Mouse (Mus musculus): ENCODE data around the gene Ece1.

The Ece1 gene

DNA sequence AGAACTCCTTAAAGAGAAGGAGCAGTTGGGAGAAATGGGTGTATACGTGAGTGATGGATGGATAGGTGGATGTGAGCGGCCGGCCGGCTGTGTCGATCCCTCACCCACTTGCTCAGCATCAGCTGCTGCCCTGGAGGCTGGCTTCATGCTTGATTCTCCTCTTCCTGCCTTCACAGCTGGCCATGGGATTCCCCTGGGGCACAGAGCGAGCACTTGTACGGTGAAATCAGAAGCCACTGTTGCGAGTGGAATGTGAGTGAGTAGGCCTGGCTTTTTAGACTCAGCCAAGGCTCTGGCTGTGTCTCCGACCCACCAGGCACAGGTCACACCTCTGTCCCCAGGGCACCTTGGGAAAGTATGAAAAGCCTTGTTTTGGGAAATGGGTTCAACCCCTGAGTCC, 20.6 kb downstream of the Ece1 start:
- DNase-seq (ENCODE audit: low spot score): no peak

DNA sequence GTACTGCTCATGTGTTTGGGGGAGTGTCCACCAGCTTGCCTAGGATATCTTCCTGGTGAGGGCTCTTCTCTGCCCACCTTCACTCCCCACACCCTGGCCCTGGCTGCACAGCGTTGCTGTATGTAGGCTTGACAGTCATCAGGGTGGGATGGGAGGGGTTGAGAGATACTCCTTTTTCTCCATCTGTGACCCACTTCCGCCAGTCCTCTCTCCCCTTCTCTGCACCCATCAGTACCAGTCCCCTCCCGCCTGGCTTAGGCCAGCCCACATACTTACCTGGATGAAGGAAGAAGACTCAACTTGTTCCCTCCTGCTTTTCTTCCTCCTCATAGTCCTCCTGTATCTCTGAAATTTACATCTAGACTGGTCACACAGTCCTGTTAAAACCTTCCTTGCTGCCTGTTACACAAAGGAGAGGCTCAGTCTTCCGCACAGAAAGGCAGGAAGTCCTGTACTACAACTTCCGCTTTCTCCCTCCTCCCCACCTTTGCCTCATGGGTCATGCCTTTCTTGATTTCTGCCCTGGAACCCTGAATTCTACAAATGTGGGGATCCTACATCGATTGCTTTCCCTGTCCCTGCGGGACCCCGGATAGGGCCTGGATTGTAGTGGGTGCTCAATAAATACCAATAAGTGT, 21.6 kb downstream of the Ece1 start:
- DNase-seq (ENCODE audit: low spot score): no peak

- DNase-seq (ENCODE audit: low spot score): no peak
These were observed 25.4 kb downstream of the Ece1 start for GRCm38 (mm10) chr4:137887337-137887992.

GRCm38 (mm10) chr4:137887993-137888388, 26.0 kb downstream of the Ece1 start:
- no peak for DNase-seq (ENCODE audit: low spot score)

GRCm38 (mm10) chr4:137890596-137890995, 28.6 kb downstream of the Ece1 start:
- no peak for DNase-seq (ENCODE audit: low spot score)

- no peak for DNase-seq (ENCODE audit: low spot score)
These were observed 29.6 kb downstream of the Ece1 start for GRCm38 (mm10) chr4:137891553-137892145.

GRCm38 (mm10) chr4:137892713-137893242, 30.7 kb downstream of the Ece1 start:
- DNase-seq (ENCODE audit: low spot score): no peak

DNA sequence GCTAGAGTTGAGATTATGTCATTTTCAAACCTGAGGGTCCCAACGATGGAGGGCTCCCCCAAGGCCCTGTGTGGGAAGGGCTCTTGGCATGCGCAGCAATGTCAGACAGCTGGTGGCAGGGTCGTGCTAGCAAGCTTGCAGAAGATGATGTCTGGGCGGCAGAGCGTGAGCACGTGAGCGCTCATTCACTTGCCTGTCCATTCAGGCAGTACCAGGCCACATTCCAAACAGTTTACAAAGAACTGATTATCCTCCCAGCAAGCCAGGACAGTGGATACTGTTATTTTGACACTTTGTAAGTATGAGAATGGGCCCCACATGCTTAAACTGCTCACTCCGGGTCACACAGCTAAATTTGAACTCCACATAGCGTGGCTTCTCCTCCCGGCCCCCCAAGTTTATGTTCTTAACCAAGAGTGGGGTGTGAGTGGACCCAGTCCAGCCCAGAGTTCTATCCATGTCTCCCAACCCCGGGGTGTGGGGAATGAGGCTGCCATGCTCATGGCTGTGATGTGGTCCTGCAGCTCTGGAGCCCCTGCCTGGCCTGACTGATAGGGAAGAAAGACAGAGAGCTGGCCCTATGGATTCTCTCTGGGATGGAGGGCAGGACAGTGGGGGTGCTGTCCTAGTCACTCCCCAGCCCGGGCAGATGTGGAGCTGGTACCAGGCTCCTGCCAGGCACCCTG, 34.7 kb downstream of the Ece1 start:
- DNase-seq (ENCODE audit: low spot score): no peak

DNA sequence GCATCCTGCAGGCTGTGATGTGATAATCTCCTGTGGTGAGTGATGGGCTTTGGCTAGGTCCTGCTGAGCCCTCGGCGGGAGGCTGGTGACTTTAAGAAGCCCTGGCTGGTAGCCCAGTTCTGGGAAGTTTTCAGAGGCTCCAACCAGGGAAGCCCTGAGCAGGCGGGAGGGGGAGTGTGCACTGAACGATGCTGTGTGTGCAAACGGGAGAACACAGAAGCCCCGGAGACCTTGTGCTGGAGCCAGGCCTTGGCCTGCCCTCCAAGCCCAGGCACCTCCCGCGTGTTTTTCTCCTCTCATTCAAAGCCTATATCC, 35.2 kb downstream of the Ece1 start:
- DNase-seq (ENCODE audit: low spot score): peak; percentile 86

GRCm38 (mm10) chr4:137898490-137898889, 36.5 kb downstream of the Ece1 start:
- DNase-seq (ENCODE audit: low spot score): no peak

- no peak for DNase-seq (ENCODE audit: low spot score)
These were observed 40.2 kb downstream of the Ece1 start for GRCm38 (mm10) chr4:137902268-137902667.

DNA sequence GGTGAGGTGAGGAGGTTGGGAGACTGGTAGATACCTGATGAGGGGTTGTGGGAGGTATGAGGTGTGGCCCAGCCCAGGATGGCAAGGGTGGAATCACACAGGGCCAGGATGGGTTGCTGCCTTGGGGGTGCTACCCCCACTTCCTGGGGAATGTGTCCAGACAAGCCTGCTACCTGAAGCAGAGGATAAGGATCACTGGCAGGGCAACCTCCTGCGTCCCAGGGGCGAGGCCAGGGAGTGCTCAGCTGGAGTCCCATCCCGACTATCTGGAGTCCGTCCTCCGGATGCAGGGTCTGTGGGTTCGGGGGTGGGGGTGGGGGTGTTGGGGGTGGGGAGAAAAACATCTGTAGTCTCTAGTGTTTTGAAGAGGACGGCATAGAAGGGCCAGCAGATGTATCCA, 40.8 kb downstream of the Ece1 start:
- DNase-seq (ENCODE audit: low spot score): no peak

- no peak for DNase-seq (ENCODE audit: low spot score)
These were observed 43.0 kb downstream of the Ece1 start for GRCm38 (mm10) chr4:137904956-137905551.

DNA sequence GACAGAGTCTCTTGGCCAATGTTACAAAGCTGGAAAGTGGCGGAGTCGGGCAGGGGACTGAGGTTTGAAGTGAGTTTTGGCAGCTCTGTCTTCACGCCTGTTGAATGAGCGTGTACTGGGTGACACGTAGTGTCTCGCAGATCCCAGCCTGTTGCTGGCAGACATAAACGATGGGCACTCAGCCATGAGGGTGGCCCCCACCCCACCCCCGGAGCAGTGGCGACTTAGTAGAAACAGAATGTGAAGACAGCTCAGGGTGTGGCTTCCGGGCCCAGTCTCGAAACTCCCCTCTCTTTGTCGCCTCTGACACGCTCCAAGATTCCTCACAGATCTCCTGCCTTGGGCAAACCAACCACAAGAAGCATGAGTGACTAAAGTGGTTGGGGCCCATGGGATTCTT, 45.9 kb downstream of the Ece1 start:
- peak; percentile 48 for DNase-seq (ENCODE audit: low spot score)

DNA sequence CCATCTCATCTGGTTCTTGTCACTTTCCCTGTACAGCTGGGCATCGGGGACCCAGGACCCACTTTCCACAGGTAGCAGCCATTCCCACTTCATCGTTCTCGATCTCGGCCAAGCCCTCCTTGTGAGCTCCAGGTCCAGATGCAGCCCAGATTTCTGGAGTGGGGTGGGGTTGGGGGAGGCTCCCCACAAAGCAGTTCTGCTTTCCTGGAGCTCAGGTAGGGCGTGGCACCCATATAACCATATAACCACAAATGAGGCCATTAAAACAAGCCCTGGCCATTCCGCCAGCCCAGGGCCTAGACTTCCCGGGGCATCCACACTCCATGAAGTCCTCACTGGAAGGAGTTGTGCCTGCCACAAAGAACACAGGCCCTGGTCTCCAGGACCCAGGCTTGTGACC, 46.5 kb downstream of the Ece1 start:
- no peak for DNase-seq (ENCODE audit: low spot score)

DNA sequence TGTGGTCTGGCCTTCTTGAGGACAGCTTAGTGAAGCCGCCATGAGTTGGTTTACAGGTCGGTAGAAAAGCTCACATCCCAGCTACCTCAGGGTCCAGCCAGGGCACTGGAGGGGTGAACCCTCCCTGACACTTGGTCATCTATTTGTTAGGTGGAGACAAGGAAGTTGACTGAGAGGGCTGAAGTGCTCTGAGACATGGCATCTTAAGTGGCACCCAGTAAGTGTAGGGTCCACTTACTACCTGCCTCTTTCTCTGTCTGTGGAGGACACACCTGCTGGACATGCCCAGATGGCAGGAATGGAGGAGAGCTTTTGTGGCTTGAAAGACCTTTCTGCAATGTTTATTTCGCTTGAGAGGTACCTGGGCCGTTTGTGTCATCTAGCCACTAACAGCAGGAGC, 46.9 kb downstream of the Ece1 start:
- DNase-seq (ENCODE audit: low spot score): no peak

GRCm38 (mm10) chr4:137909471-137909870, 47.4 kb downstream of the Ece1 start:
- no peak for DNase-seq (ENCODE audit: low spot score)

DNA sequence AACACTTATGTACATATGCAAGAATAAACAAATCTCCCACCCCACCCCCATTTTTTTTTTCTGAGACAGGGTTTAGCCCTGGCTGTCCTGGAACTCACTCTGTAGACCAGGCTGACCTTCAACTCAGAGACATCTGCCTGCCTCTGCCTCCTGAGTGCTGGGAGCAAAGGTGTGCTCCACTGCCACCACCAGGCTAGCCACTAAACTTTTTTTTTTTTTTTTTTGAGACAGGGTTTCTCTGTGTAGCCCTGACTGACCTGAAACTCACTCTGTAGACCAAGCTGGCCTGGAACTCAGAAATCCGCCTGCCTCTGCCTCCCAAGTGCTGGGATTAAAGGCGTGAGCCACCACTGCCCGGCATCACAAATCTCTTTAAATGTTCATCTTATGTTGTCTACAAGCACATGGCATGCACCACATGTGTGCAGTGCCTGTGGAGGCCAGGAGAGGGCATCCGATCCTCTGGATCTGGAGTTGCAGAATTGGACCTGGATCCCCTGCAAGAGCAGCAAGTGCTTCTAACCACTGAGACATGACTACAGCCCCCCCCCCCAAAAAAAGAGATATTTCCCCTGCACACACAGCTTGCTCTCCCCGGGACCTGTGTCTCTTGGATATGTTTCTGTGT, 48.5 kb downstream of the Ece1 start:
- DNase-seq (ENCODE audit: low spot score): no peak

DNA sequence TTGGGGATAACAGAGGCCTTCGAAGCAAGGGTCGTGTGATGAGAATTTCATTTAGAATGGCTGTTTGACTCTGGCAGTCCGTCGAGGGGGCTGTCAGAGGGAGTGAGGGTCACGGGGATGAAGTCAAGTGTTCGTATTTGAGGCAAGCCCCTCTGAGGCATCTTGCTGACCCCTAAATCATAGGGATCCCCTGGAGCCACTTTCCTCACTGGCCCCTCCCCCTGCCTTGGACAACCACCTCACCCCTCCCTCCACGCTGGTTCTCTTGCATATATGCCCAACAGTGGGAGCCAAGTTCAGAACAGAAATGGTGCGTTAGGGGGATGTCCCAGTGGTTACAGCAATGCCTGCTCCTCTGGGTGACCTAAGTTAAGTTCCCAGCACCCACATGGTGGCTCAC, 49.6 kb downstream of the Ece1 start:
- no peak for DNase-seq (ENCODE audit: low spot score)

DNA sequence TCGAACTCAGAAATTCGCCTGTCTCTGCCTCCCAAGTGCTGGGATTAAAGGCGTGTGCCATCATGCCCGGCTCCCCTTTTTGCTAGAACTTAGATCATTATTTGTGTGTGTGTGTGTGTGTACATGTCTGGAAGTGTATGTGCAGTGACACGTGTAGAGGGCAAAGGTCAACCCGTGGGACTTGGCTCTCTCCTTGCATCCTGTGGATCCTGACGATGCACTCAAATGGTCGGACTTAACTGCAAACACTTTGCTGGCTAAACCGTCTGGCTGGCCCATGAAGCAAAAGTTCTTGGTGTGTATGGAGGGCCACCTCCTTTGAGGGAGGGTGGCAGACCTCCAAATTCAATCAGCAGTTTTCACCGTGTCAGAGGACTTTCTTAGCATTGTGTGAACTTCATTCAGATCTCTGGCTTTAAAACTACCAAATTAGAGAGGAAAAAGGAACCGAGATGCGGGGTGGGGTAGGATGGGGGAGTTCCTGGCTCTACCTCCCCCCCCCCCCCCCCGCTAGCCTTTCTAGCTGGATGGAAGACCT, 50.8 kb downstream of the Ece1 start:
- no peak for DNase-seq (ENCODE audit: low spot score)

DNA sequence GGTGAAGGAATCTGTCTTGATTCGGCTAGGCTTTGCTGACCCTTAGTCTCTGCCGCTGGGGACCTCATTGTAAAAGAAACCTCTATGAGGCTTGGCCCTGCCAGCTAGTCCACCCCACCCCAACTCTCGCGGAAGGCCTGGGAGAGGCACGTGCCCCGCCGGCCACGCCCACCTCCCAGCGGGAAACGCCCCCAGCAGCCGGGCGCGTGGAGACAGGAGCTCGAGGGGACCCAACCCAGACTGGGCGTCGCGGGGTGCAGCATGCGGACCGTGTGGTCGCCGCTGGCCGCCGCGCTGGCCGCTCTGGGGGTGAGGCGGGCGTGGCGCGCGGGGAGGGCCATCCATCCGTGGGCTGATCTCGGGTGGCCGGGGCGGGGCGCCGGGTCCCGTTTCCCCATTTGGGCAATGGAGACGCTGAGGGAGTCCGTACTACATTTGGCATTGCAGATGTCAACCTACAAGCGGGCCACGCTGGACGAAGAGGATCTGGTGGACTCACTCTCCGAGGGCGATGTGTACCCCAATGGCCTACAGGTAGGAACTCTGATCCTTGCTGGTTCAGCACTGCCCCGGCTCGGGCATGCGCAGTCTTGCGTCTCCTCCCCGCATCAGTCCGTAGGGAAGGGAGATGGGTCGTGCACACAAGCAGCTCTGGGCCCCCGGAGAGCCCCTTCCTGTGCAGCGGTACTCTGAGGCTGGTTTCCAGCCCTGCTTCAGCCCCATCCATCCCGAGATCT, 51.5 kb downstream of the Ece1 start:
- peak; percentile 86 for DNase-seq (ENCODE audit: low spot score)

Measured in ovary, postnatal 36 days (tissue).